Mouse (Mus musculus) stomach, postnatal 0 days (tissue): ENCODE measurements at regions not wholly inside any gene's neighbourhood (a gene's known extent, or its start where the extent isn't known, plus 50 kb on each side); places are given as distances from the start of the nearest gene placed in this dataset.

Source experiments
- CTCF ChIP-seq: IDR thresholded peaks from 2 replicates; pipeline ENCODE4 v1.5.1; 2016; ENCODE audit warnings: antibody characterized with exemption, low read depth, mild to moderate bottlenecking, moderate library complexity
- EP300 ChIP-seq: optimal IDR thresholded peaks from 2 replicates; pipeline ENCODE3; 2016; ENCODE audit warnings: antibody characterized with exemption

DNA sequence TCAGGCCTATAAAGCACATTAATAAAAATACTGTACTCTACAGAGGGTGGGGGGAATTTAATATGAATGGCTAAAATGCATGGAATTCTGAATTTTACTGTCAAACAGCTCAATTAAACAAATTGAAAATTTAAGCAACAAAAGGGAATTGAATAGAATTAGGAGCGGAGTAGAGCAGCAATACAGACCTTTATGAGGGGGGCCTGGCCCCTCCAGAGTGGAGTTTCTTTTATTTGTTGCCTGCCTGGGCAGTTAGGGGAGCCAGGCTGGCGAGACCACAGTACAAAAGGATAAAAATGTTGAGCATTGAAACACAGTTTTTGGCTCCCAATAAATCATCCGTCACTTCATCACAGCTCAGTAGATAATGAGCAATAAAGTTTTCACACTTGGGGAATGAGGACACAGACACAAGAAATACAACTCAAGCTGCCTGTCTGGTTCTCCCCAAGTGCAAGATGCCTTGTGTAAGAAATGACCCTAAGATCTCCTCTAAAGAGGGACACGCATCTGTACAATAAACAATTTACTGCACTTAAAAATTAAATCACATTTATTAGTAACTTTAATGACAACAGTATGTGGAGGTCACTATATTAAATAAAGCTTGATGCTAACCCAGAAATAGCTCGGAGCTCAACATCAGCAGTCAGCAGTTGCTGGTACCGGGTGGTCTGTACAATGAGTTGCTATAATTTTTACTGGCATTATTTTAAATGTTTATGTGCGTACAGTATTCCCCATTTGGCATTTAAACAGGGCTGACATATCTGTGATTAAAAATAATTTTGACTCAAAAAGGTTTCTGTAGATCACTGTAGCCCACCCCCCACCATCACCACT lies 286.9 kb upstream of the Mgmt start:
- TF ChIP-seq CTCF = no peak
- TF ChIP-seq EP300 = no peak
